Mouse (Mus musculus) spleen, adult 18-20 months (tissue): ENCODE data around the gene Eif4a1.
A peak's percentile ranks its signal among the peaks of the same experiment; 100 is the strongest.
"Not testable (repeated sequence)": the region's sequence is repeated elsewhere in the genome, so short reads cannot be mapped to it uniquely, and the experiment has no call there.

Experiments
- DNase-seq, 2 experiments: peaks; one replicate each; pipeline ENCODE4 v3.0.0; 2022; ENCODE audit warnings: mixed read lengths in 2 of 2

The Eif4a1 gene

DNA sequence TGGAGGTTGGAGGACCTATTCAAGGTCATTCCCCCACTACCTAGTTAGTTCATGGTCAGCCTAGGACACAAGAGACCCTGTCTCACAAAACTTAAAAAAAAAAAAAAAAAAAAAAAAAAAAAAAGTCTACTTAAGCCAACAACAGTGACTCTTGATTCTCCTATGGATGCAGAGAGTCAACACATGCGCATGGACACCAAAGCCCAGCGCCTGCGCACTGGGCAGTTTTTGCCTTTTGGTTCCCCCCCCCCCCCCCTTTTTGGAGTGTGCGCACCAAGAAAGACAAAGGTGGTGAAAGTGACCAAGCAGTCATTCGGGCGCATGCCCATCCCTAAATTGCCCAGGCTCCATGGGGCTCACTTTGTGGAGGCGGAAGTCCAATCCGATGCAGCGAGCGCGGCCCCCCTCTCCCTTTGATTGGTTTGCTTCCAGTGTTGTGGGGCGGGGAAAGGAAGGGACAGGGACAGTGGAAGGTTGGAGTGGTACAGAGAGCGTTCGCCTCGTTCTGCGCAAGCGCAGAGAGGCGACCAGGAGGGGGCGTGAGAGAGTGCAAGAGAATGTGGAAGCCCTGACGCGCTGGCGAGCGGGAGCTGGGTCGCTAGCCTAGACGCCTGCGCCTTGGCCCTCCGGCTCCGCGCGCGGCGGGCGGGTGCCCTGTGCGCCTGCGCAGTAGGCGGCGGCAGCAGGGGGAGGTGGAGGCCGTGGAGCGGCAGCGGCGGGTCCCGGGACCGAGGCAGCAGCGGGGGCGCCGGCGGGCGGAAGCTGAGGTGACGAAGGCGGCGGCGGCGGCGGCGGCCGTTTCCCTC lies 39.7 kb downstream of the Eif4a1 start, which contains the start of gene Fxr2:
Fxr2 (plus strand) TSS at position 707 of the 806 bp plus-strand sequence.
- peak; percentile 100 for DNase-seq

DNA sequence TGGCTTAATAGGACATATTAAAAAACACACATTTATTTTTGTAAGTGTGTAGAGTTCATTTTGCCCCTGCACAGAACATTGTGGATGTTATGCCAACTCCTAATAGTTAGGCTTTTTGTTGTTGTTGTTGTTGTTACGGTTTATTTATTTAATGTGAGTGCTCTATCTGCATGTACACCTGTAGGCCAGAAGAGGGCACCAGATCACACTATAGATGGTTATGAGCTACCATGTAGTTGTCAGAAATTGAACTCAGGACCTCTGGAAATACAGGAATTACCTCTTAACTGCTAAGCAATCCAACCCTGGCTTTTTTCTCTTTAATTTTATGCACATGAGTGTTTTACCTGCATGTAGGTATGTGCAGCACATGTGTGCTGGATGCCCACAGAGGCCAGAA lies 42.4 kb downstream of the Eif4a1 start:
- DNase-seq: no peak

DNA sequence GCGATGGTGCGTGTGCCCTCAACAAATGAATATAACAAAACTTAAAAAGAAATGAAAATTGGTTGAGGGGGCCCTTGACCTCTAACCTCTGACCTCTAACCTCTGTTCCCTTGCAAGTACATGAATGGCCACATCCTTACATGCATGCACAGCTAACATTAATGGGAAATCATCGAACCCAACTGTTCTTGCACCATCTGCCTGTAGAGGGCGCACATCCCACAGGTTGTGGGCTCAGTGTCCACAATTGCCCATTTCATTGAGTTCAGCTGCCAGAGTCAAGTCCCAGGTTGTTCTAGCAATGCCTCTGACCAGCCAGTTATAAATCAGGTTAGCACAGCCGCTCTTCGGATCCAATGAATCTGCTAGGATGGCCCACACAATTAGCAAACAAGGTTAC lies 43.9 kb downstream of the Eif4a1 start:
- DNase-seq: peak; percentile 50 to 79

DNA sequence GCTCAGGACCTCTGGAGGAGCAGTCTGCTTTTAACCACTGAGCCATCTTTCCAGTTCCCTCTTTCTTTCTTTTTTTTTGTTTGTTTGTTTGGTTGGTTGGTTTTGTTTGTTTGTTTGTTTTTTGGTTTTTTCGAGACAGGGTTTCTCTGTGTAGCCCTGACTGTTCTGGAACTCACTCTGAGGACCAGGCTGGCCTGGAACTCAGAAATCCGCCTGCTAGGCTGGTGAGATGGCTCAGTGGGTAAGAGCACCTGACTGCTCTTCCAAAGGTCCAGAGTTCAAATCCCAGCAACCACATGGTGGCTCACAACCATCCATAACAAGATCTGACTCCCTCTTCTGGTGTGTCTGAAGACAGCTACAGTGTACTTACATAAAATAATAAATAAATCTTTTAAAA lies 47.9 kb downstream of the Eif4a1 start:
- DNase-seq: not testable (repeated sequence)

DNA sequence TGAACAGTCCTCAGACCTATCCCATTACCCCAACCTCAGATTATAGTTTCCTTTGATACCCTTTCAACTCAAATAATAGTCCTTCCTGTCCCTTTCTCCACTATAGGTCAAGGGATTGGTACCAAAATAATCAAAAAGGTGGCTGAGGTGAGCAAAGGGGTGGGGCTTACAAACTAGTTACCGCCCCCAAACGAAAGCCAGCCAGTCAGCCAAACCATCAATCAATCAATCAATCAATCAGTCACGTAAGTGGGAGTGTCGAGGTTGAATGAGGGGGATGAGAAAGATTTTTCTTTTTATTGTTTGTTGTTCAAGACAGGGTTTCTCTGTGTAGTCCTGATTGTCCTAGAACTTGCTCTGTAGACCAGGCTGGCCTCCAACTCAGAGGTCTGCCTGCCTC lies 49.2 kb downstream of the Eif4a1 start:
- no peak for DNase-seq

DNA sequence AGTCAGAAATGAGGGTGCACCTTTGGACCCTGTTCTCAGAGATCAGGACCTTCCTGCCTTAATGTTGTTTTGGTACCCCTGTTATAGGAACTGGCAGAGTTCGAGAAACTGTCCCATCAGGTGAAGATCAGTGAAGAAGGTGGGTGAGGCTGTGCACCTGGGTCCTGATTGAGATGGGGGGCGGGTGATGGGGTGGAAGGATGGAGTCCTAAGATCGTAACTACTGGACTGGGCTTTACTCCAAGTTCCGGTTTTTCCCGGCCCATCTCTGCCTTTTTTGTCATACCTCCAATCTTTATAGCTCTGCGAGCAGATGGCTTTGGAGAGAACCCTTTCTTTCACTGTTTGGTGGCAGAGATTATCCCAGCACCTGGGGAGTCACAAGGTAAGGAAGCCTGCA lies 49.8 kb downstream of the Eif4a1 start:
- no peak for DNase-seq

DNA sequence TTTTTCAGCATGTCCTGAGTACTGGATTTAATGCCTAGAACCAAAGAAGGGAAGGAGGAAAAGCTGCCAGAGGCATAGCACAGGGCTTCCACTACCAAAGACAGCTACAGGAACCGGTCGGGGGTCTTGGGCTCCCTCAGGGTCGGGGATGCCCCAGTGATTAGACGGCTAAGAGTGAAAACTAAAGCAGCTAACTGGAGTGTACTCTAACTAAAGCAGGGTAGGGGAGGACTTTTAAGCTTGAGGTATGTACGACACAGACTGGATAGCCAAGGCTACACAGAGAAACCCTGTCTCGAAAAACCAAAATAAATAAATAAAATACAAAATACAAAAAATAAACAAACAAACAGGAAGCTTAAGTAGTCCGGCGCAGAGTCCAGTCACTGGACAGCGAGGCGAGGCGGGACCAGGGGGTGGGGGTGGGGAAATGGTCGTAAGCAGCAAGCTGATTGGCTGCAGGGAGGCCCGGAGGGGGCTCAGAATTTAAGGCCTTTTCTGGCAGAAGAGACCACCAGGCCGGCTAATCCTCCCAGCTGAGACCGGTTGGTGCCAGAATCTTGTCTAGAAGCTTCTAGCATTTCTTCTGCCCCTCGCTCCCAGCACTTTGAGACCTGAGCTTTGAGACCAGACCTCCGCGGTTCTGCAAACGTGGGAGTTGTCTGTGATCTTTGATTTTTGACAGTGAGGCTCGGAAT lies 50.5 kb downstream of the Eif4a1 start, which contains the start of gene Sat2:
Sat2 (plus strand) TSS at position 454 of the 698 bp plus-strand sequence.
- no peak for DNase-seq

DNA sequence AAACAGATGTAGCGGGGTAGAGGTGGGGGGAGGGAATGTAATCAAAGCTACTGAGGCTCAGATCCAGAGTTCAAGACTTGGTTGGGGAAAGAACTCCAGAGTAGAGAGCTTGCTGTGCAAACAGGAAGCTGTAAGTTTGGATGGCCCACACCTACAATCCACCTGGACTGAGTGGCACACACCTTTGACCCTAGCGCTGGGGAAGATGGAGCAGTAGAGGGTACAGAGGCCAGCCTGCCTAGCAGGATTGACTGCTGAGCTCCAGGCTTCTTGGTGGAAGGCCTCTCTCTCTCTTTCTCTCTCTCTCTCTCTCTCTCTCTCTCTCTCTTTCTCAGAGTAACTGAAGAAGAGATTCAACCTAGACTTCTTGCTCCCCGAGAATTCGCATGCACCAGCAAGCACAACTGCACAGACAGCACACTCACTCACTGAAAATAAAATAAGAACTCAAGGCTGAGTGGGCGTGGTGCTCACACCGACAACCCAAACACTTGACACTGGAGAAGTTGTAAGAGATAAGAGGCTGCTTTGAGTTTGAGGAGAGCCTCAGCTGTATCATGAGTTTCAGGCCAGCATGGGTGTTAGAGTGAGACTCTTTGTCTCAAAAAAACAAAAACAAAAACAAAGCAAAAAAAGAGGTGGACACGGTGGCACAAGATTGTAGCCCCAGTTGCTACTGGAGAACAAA lies 51.7 kb downstream of the Eif4a1 start:
- no peak for DNase-seq

DNA sequence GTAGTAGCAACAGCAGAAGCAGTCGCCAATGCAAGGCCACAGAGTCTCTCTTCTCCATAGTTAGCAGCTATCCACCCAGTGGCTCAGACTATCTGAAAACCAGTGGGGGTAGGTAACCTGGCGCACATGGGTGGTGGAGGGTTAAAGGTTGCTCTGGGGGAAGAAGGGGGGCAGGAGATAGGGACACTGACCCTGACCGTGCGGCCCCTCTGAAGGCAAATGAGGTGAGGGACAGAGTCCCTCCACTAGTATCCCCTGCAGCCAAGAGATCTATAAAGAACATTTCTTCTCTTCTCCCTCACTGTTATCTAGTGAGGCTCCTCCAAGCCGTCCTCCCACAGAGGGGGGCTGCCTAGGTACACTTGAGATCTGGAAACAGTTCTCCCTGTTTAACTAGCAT lies 54.4 kb downstream of the Eif4a1 start, which contains the start of gene Shbg:
Shbg (minus strand) TSS at position 101 of the 400 bp plus-strand sequence.
- DNase-seq: no peak
